Mouse (Mus musculus): ENCODE results near the gene Sox6. TPM values are rescaled to one million over a fixed set of nuclear protein-coding genes. Genes with fewer than 3 reads are reported as not detected.

The Sox6 gene
- polyA plus RNA-seq, 1 experiment from 2014 or later, result 84.4 TPM

GRCm38 (mm10) chr7:115750275-115750825 lies 288.2 kb downstream of the Sox6 start:
- Histone ChIP-seq H3K27ac (replicated peaks) (no peak overlapping the region), H3K4me1 (replicated peaks) (no peaks in the 10 kb centered on the region; the same call in 1 of the 2 replicates), H3K4me2 (no peak overlapping the region), H3K36me3 (replicated peaks) (0 out of 2 replicates have a peak, but pooled peaks cover 5% of the 10 kb centered on the region), H3K27me3 (no peaks in the 10 kb centered on the region), H3K9me3 (replicated peaks) (no peaks in the 10 kb centered on the region), H3K9ac (no peak overlapping the region), H3K4me3 (replicated peaks) (no peak overlapping the region)
- WGBS (ENCODE audit: insufficient replicate concordance), result 51% methylated on average over 8 of the region's 8 CpGs
- ATAC-seq (ENCODE audit: insufficient read depth), result no peak

- H3K4me3 ChIP-seq (replicated peaks), result no peak overlapping the region
- ATAC-seq (ENCODE audit: insufficient read depth), result no peak
- H3K9me3 ChIP-seq (replicated peaks), result no peaks in the 10 kb centered on the region
- 91% methylated on average over 7 of the region's 7 CpGs for WGBS (ENCODE audit: insufficient replicate concordance)
- H3K27ac ChIP-seq (replicated peaks), result no peak overlapping the region
- no peaks in the 10 kb centered on the region; the same call in 1 of the 2 replicates for H3K4me1 ChIP-seq (replicated peaks)
- H3K27me3 ChIP-seq, result no peaks in the 10 kb centered on the region
- H3K9ac ChIP-seq, result no peak overlapping the region
- peaks cover 5% of the 10 kb centered on the region; the same call in 1 of the 2 replicates for H3K36me3 ChIP-seq (replicated peaks)
- no peak overlapping the region for H3K4me2 ChIP-seq
Observed at GRCm38 (mm10) chr7:115747541-115747940, 291.1 kb downstream of the Sox6 start.

- H3K27ac ChIP-seq (replicated peaks), result no peak overlapping the region
- 73% methylated on average over 4 of the region's 4 CpGs for WGBS (ENCODE audit: insufficient replicate concordance)
- H3K4me2 ChIP-seq, result no peak overlapping the region
- H3K27me3 ChIP-seq, result no peaks in the 10 kb centered on the region
- no peak overlapping the region for H3K9ac ChIP-seq
- H3K9me3 ChIP-seq (replicated peaks), result no peaks in the 10 kb centered on the region
- peaks cover 5% of the 10 kb centered on the region; the same call in 1 of the 2 replicates for H3K36me3 ChIP-seq (replicated peaks)
- ATAC-seq (ENCODE audit: insufficient read depth), result no peak
- H3K4me3 ChIP-seq (replicated peaks), result no peak overlapping the region
- H3K4me1 ChIP-seq (replicated peaks), result no peaks in the 10 kb centered on the region; the same call in 1 of the 2 replicates
Observed at GRCm38 (mm10) chr7:115745672-115746253, 292.8 kb downstream of the Sox6 start.

- Histone ChIP-seq H3K36me3 (replicated peaks) (no peaks in the 10 kb centered on the region), H3K9me3 (replicated peaks) (no peaks in the 10 kb centered on the region), H3K4me1 (replicated peaks) (no peaks in the 10 kb centered on the region), H3K9ac (no peak overlapping the region), H3K27ac (replicated peaks) (no peak overlapping the region), H3K4me2 (no peak overlapping the region), H3K27me3 (no peaks in the 10 kb centered on the region), H3K4me3 (replicated peaks) (no peak overlapping the region)
- ATAC-seq (ENCODE audit: insufficient read depth), result no peak
- WGBS (ENCODE audit: insufficient replicate concordance), result 18% methylated on average over 7 of the region's 7 CpGs
Observed at GRCm38 (mm10) chr7:115734137-115734536, 304.5 kb downstream of the Sox6 start.

- Histone ChIP-seq H3K4me3 (replicated peaks) (no peak overlapping the region), H3K4me1 (replicated peaks) (no peaks in the 10 kb centered on the region), H3K27ac (replicated peaks) (no peak overlapping the region), H3K9me3 (replicated peaks) (no peaks in the 10 kb centered on the region), H3K4me2 (no peak overlapping the region), H3K27me3 (no peaks in the 10 kb centered on the region), H3K36me3 (replicated peaks) (no peaks in the 10 kb centered on the region), H3K9ac (no peak overlapping the region)
- no peak for ATAC-seq (ENCODE audit: insufficient read depth)
- 57% methylated on average over 1 of the region's 1 CpGs for whole genome bisulfite sequencing (ENCODE audit: insufficient replicate concordance)
Observed at GRCm38 (mm10) chr7:115732824-115733223, 305.8 kb downstream of the Sox6 start.

- Histone ChIP-seq H3K4me2 (no peak overlapping the region), H3K27ac (replicated peaks) (no peak overlapping the region), H3K9me3 (replicated peaks) (no peaks in the 10 kb centered on the region), H3K27me3 (no peaks in the 10 kb centered on the region), H3K4me1 (replicated peaks) (no peaks in the 10 kb centered on the region), H3K4me3 (replicated peaks) (no peak overlapping the region), H3K36me3 (replicated peaks) (0 out of 2 replicates have a peak, but pooled peaks cover 4% of the 10 kb centered on the region), H3K9ac (no peak overlapping the region)
- 73% methylated on average over 2 of the region's 2 CpGs for WGBS (ENCODE audit: insufficient replicate concordance)
- ATAC-seq (ENCODE audit: insufficient read depth), result no peak
Observed at GRCm38 (mm10) chr7:115726776-115727175, 311.8 kb downstream of the Sox6 start.

- Histone ChIP-seq H3K4me2 (no peak overlapping the region), H3K9ac (no peak overlapping the region), H3K27me3 (no peaks in the 10 kb centered on the region), H3K4me3 (replicated peaks) (no peak overlapping the region), H3K27ac (replicated peaks) (no peak overlapping the region), H3K36me3 (replicated peaks) (0 out of 2 replicates have a peak, but pooled peaks cover 4% of the 10 kb centered on the region), H3K4me1 (replicated peaks) (no peaks in the 10 kb centered on the region), H3K9me3 (replicated peaks) (no peaks in the 10 kb centered on the region)
- WGBS (ENCODE audit: insufficient replicate concordance), result 79% methylated on average over 2 of the region's 2 CpGs
- ATAC-seq (ENCODE audit: insufficient read depth), result no peak
Observed at GRCm38 (mm10) chr7:115724404-115724803, 314.2 kb downstream of the Sox6 start.

GRCm38 (mm10) chr7:115721624-115722540 lies 316.7 kb downstream of the Sox6 start:
- Histone ChIP-seq H3K9ac (no peak overlapping the region), H3K4me3 (replicated peaks) (no peak overlapping the region), H3K4me1 (replicated peaks) (no peaks in the 10 kb centered on the region), H3K36me3 (replicated peaks) (0 out of 2 replicates have a peak, but pooled peaks cover 4% of the 10 kb centered on the region), H3K4me2 (no peak overlapping the region), H3K27ac (replicated peaks) (no peak overlapping the region), H3K27me3 (no peaks in the 10 kb centered on the region), H3K9me3 (replicated peaks) (no peaks in the 10 kb centered on the region)
- 59% methylated on average over 7 of the region's 7 CpGs for WGBS (ENCODE audit: insufficient replicate concordance)
- no peak for ATAC-seq (ENCODE audit: insufficient read depth)

GRCm38 (mm10) chr7:115719791-115720190 lies 318.8 kb downstream of the Sox6 start:
- Histone ChIP-seq H3K9ac (no peak overlapping the region), H3K4me3 (replicated peaks) (no peak overlapping the region), H3K4me1 (replicated peaks) (no peaks in the 10 kb centered on the region), H3K27me3 (no peaks in the 10 kb centered on the region), H3K4me2 (no peak overlapping the region), H3K27ac (replicated peaks) (no peak overlapping the region), H3K9me3 (replicated peaks) (no peaks in the 10 kb centered on the region), H3K36me3 (replicated peaks) (no peaks in the 10 kb centered on the region)
- WGBS (ENCODE audit: insufficient replicate concordance), result 84% methylated on average over 3 of the region's 3 CpGs
- ATAC-seq (ENCODE audit: insufficient read depth), result no peak

GRCm38 (mm10) chr7:115706141-115706540 lies 332.5 kb downstream of the Sox6 start:
- Histone ChIP-seq H3K36me3 (replicated peaks) (peaks cover 7% of the 10 kb centered on the region), H3K4me3 (replicated peaks) (no peak overlapping the region), H3K27ac (replicated peaks) (no peak overlapping the region), H3K4me1 (replicated peaks) (no peaks in the 10 kb centered on the region), H3K9me3 (replicated peaks) (no peaks in the 10 kb centered on the region), H3K4me2 (no peak overlapping the region), H3K27me3 (no peaks in the 10 kb centered on the region), H3K9ac (no peak overlapping the region)
- WGBS (ENCODE audit: insufficient replicate concordance), result 36% methylated on average over 2 of the region's 2 CpGs
- ATAC-seq (ENCODE audit: insufficient read depth), result no peak

GRCm38 (mm10) chr7:115698105-115698504 lies 340.5 kb downstream of the Sox6 start:
- Histone ChIP-seq H3K4me1 (replicated peaks) (no peaks in the 10 kb centered on the region), H3K4me3 (replicated peaks) (no peak overlapping the region), H3K27me3 (no peaks in the 10 kb centered on the region), H3K9me3 (replicated peaks) (no peaks in the 10 kb centered on the region), H3K36me3 (replicated peaks) (peaks cover 27% of the 10 kb centered on the region), H3K9ac (no peak overlapping the region), H3K4me2 (no peak overlapping the region), H3K27ac (replicated peaks) (no peak overlapping the region)
- no peak for ATAC-seq (ENCODE audit: insufficient read depth)
- 89% methylated on average over 1 of the region's 1 CpGs for WGBS (ENCODE audit: insufficient replicate concordance)

All from liver, embryonic 15.5 days (tissue).